Mouse (Mus musculus) gastrocnemius, adult 2 months (tissue): ENCODE results near the gene Zfp212. TPM values are rescaled to one million over a fixed set of nuclear protein-coding genes. Genes with fewer than 3 reads are reported as not detected.
"Not testable (repeated sequence)": the region's sequence is repeated elsewhere in the genome, so short reads cannot be mapped to it uniquely, and the experiment has no call there.

Source experiments
- DNase-seq: peaks from one replicate; pipeline ENCODE4 v3.0.0; 2022
- H3K27ac ChIP-seq: fragments of 200-600 bp; 2 replicates; pipeline ENCODE4 v1.8.1; 2022; ENCODE audit warnings: mild to moderate bottlenecking
- H3K4me3 ChIP-seq: fragments of 200-600 bp; 2 replicates; pipeline ENCODE4 v1.8.1; 2022; ENCODE audit warnings: mild to moderate bottlenecking, moderate library complexity
- CTCF ChIP-seq: fragments of 200-600 bp; IDR thresholded peaks from 2 replicates; pipeline ENCODE4 v1.8.1; 2022; ENCODE audit warnings: antibody characterized with exemption, mild to moderate bottlenecking, moderate library complexity
- intact Hi-C: fragments of 180-260 bp; cut with DNase I; formaldehyde crosslinking; loops from one replicate; pipeline ENCODE4 v1.15.1; 2025
- total RNA-seq, 2 experiments: library from RNA; stranded (reverse); gene quantifications; 2 replicates each; pipeline ENCODE4 v1.2.3; 2021

Gene Zfp212
- total RNA-seq, 2 experiments from 2014 or later: 7.8 to 10.0 TPM

- Histone ChIP-seq H3K4me3 (peak within 1 kb of the TSS; percentile 94), H3K27ac (peak within 1 kb of the TSS; percentile 88)
- intact Hi-C loops: no loop called here
- DNase-seq: peak; percentile 96
- peak; percentile 18; the same call in 1 of the 2 replicates for TF ChIP-seq CTCF
These were observed 33.0 kb downstream of the Zfp212 start, which contains the start of gene Zfp956 for GRCm38 (mm10) chr6:47953191-47953726. TSS of gene Zfp956 (plus strand) at chr6:47953390.

- no peak for TF ChIP-seq CTCF
- peak overlapping the region; percentile 88; the same call in 1 of the 2 replicates for H3K27ac ChIP-seq
- intact Hi-C loops: no loop called here
- DNase-seq: no peak
- H3K4me3 ChIP-seq: peak overlapping the region; percentile 94
These were observed 34.1 kb downstream of the Zfp212 start for GRCm38 (mm10) chr6:47954425-47954824.

- no peak for DNase-seq
- Histone ChIP-seq H3K4me3 (no peak overlapping the region), H3K27ac (peak overlapping the region; percentile 79)
- no peak for TF ChIP-seq CTCF
- intact Hi-C loops: no loop called here
These were observed 37.5 kb downstream of the Zfp212 start for GRCm38 (mm10) chr6:47957816-47958215.

- TF ChIP-seq CTCF: no peak
- DNase-seq: no peak
- intact Hi-C loops: no loop called here
- Histone ChIP-seq H3K4me3 (no peak overlapping the region), H3K27ac (no peak overlapping the region)
These were observed 40.6 kb downstream of the Zfp212 start for GRCm38 (mm10) chr6:47960685-47961421.

- no peak for TF ChIP-seq CTCF
- DNase-seq: no peak
- Histone ChIP-seq H3K4me3 (no peak overlapping the region), H3K27ac (no peak overlapping the region)
- intact Hi-C loops: no loop called here
These were observed 42.8 kb downstream of the Zfp212 start for GRCm38 (mm10) chr6:47963051-47963450.

- H3K4me3 ChIP-seq, DNase-seq, intact Hi-C loops, H3K27ac ChIP-seq: not testable (repeated sequence)
These were observed 47.9 kb downstream of the Zfp212 start for GRCm38 (mm10) chr6:47968166-47968565.

GRCm38 (mm10) chr6:47974599-47974998, 54.3 kb downstream of the Zfp212 start:
- intact Hi-C loops: no loop called here
- Histone ChIP-seq H3K27ac (no peak overlapping the region), H3K4me3 (no peak overlapping the region)
- TF ChIP-seq CTCF: peak; percentile 22; the same call in 1 of the 2 replicates
- no peak for DNase-seq

- H3K27ac ChIP-seq: peak overlapping the region; percentile 63; the same call in 1 of the 2 replicates
- peak; percentile 67 for TF ChIP-seq CTCF
- no peak overlapping the region for H3K4me3 ChIP-seq
- intact Hi-C loops: no loop called here
- peak; percentile 79 for DNase-seq
These were observed 58.7 kb downstream of the Zfp212 start for GRCm38 (mm10) chr6:47978897-47979368.

Other genes starting within 250 kb of the Zfp212 start
- gene Pdia4, start 107.0 kb upstream of the Zfp212 start, total RNA-seq: 10 to 100 TPM; 11.2 to 18.9 TPM
- 1 to 10 TPM in 1 of 2 experiments, under 1 TPM in 1; 0.42 to 1.2 TPM for gene Zfp786, start 89.6 kb upstream of the Zfp212 start, total RNA-seq
- 1 to 10 TPM; 5.7 to 6.5 TPM for gene Zfp398, start 84.8 kb upstream of the Zfp212 start, total RNA-seq
- gene Zfp282, start 43.3 kb upstream of the Zfp212 start, total RNA-seq: 1 to 10 TPM; 6.1 to 6.6 TPM
- 1 to 10 TPM; 5.2 to 7.6 TPM for gene Zfp956, start 32.9 kb downstream of the Zfp212 start, total RNA-seq
- 10 to 100 TPM; 18.3 to 20.4 TPM for gene Zfp777, start 128.4 kb downstream of the Zfp212 start, total RNA-seq
- 10 to 100 TPM; 10.8 to 12.4 TPM for gene Zfp746, start 166.1 kb downstream of the Zfp212 start, total RNA-seq